Mouse (Mus musculus): Measurements from ENCODE around the gene Hoxa6. TPM values are rescaled to one million over a fixed set of nuclear protein-coding genes. Genes with fewer than 3 reads are reported as not detected.

Gene Hoxa6
- total and polyA plus RNA-seq, 3 experiments = not detected

DNA sequence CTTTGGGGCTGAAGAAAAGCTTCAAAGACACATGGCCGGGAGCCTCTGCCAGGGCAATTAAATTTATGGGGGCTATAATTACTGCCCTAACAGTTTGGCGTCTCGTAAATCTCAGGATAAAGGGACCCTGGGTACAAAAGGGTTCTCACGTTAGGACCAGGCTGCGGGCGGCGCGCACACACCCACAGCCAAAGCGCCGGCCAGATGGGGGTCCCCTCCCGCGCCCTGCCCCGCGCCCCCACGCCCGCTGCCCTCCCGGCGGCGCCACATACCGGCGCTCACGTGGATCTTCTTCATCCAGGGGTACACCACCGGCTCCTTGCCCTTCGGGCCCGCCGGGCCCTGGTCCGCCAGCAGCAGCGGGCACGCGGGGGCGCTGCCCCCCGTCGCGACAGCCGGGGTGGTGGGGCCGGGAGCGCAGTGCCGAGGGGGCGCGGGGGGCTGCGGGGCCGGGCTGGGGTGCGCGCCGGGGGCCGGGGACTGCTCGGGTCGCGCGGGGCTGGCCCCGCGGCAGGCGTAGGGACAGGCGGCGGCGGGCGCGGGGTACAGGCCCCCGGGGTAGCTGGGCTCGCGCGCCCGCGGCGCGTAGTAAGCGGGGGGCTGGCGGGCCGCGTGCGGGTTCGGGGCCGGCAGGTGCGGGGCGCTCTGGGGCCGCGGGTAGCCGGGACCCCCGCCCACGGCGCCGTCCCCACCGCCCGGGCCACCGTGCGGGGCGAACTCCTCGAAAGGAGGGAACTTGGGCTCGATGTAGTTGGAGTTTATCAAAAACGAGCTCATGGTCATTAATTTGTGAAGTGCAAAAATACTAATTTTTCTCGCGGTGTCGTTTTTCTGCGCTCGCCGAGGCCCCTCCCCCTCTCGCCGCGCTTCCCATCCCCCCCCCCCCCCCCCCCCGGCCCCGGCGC is 17.4 kb downstream of the Hoxa6 start, which contains the start of gene Hoxa4:
Hoxa4 (minus strand) TSS at position 848 of the 905 bp plus-strand sequence.
- Histone ChIP-seq H3K4me3 (ENCODE audit: control insufficient read depth in 1 of 2, insufficient read depth in 1 of 2, low read depth in 2 of 2, low read length in 2 of 2) (no peak within 1 kb of the TSS), H3K27ac (ENCODE audit: control insufficient read depth, low read depth, low read length) (no peak within 1 kb of the TSS), H3K27me3 (ENCODE audit: control insufficient read depth in 1 of 2, insufficient read depth in 2 of 2, low read length in 2 of 2) (no peaks in the 10 kb centered on the region)

DNA sequence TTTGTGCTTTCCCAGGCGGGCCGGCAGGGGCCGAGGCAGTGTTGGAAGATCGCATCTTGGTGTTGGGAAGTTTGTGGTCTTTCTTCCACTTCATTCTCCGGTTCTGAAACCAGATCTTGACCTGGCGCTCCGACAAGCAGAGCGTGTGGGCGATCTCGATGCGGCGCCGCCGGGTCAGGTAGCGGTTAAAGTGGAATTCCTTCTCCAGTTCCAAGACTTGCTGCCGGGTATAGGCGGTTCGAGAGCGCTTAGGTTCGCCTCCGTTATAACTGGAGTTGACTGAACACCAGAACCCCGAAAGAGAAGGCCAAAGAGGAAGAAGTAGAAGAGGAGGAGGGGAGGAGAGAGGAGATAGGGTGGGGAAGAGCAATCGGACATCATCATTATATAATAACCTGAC is 18.1 kb downstream of the Hoxa6 start:
- H3K4me3 ChIP-seq (ENCODE audit: control insufficient read depth in 1 of 2, insufficient read depth in 1 of 2, low read depth in 2 of 2, low read length in 2 of 2) = no peak overlapping the region
- no peak overlapping the region for H3K27ac ChIP-seq (ENCODE audit: control insufficient read depth, low read depth, low read length)
- TF ChIP-seq POLR2AphosphoS5 (IDR thresholded peaks at IDR 0.05; ENCODE audit: borderline replicate concordance, low read depth, low read length) = no peak
- TF ChIP-seq TAL1 (IDR thresholded peaks at IDR 0.05; ENCODE audit: low read length) = no peak
- H3K9me3 ChIP-seq (replicated peaks; ENCODE audit: insufficient read depth, low read length) = no peaks in the 10 kb centered on the region
- H3K79me2 ChIP-seq (ENCODE audit: control insufficient read depth, insufficient read depth, low read length, poor library complexity) = no peaks in the 10 kb centered on the region
- H3K36me3 ChIP-seq (ENCODE audit: control insufficient read depth in 1 of 2, insufficient read depth in 2 of 2, low read length in 2 of 2) = no peaks in the 10 kb centered on the region
- H3K27me3 ChIP-seq (ENCODE audit: control insufficient read depth in 1 of 2, insufficient read depth in 2 of 2, low read length in 2 of 2) = no peaks in the 10 kb centered on the region
- DNase-seq (ENCODE audit: low read depth, low spot score) = no peak
- no peak overlapping the region for H3K9ac ChIP-seq (ENCODE audit: control insufficient read depth, low read depth, low read length, poor library complexity, severe bottlenecking)
- no peaks in the 10 kb centered on the region for H3K4me1 ChIP-seq (ENCODE audit: control insufficient read depth in 1 of 2, insufficient read depth in 2 of 2, low read length in 2 of 2)

More for the DNA sequence above, 17.4 kb downstream of the Hoxa6 start, which contains the start of gene Hoxa4:
- TF ChIP-seq ZC3H11A (IDR thresholded peaks at IDR 0.05; ENCODE audit: low read depth, low read length) (no peak), TCF12 (IDR thresholded peaks at IDR 0.05; ENCODE audit: low read depth, low read length) (no peak), CHD1 (IDR thresholded peaks at IDR 0.05; ENCODE audit: low read depth, low read length) (no peak)
- Histone ChIP-seq H3K36me3 (ENCODE audit: control insufficient read depth in 1 of 2, insufficient read depth in 2 of 2, low read length in 2 of 2) (no peaks in the 10 kb centered on the region), H3K4me1 (ENCODE audit: control insufficient read depth in 1 of 2, insufficient read depth in 2 of 2, low read length in 2 of 2) (no peaks in the 10 kb centered on the region), H3K9ac (ENCODE audit: control insufficient read depth, low read depth, low read length, poor library complexity, severe bottlenecking) (no peak within 1 kb of the TSS), H3K9me3 (replicated peaks; ENCODE audit: insufficient read depth, low read length) (no peaks in the 10 kb centered on the region), H3K79me2 (ENCODE audit: control insufficient read depth, insufficient read depth, low read length, poor library complexity) (no peaks in the 10 kb centered on the region)
- DNase-seq (ENCODE audit: low read depth, low spot score) = no peak

DNA sequence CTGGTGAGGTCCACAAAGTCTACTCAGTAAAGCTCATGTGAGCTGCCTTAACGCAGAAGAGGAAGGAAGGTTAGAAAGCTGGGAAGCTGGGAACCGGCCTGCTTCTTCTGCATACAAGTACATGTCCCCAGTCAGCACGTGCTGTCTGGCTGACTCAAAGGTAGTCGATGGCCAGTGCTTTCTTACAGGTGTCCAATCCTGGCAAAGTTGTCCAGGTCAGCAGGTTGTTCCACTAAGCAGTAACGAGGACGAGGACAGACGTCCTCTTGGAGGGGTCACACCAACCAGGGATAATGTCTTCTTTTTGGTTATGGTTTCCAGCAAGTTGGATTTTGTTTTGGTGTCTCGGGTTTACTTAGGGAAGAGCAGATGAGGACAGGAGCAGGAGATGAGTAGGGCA is 18.6 kb downstream of the Hoxa6 start:
- Histone ChIP-seq H3K79me2 (ENCODE audit: control insufficient read depth, insufficient read depth, low read length, poor library complexity) (no peaks in the 10 kb centered on the region), H3K9ac (ENCODE audit: control insufficient read depth, low read depth, low read length, poor library complexity, severe bottlenecking) (no peak overlapping the region), H3K36me3 (ENCODE audit: control insufficient read depth in 1 of 2, insufficient read depth in 2 of 2, low read length in 2 of 2) (no peaks in the 10 kb centered on the region), H3K4me3 (ENCODE audit: control insufficient read depth in 1 of 2, insufficient read depth in 1 of 2, low read depth in 2 of 2, low read length in 2 of 2) (no peak overlapping the region), H3K27ac (ENCODE audit: control insufficient read depth, low read depth, low read length) (no peak overlapping the region), H3K4me1 (ENCODE audit: control insufficient read depth in 1 of 2, insufficient read depth in 2 of 2, low read length in 2 of 2) (no peaks in the 10 kb centered on the region), H3K9me3 (replicated peaks; ENCODE audit: insufficient read depth, low read length) (no peaks in the 10 kb centered on the region), H3K27me3 (ENCODE audit: control insufficient read depth in 1 of 2, insufficient read depth in 2 of 2, low read length in 2 of 2) (no peaks in the 10 kb centered on the region)
- no peak for DNase-seq (ENCODE audit: low read depth, low spot score)
- TF ChIP-seq USF2 (IDR thresholded peaks at IDR 0.05; ENCODE audit: borderline replicate concordance in 1 of 2, insufficient read depth in 1 of 2, low read depth in 1 of 2, low read length in 2 of 2) = no peak
- no peak for TF ChIP-seq GATA1 (IDR thresholded peaks at IDR 0.05; ENCODE audit: low read depth, low read length)
- TF ChIP-seq MXI1 (IDR thresholded peaks at IDR 0.05; ENCODE audit: low read depth, low read length) = no peak
- no peak for TF ChIP-seq HCFC1 (IDR thresholded peaks at IDR 0.05; ENCODE audit: low read depth, low read length)
- TF ChIP-seq KAT2A (conservative IDR thresholded peaks at IDR 0.05; ENCODE audit: low read depth, low read length) = no peak
- no peak for TF ChIP-seq CTCF (IDR thresholded peaks at IDR 0.05 in 2 of 3, conservative IDR thresholded peaks at IDR 0.05 in 1 of 3; ENCODE audit: control insufficient read depth in 1 of 3, insufficient read depth in 1 of 3, low read depth in 2 of 3, low read length in 3 of 3, poor library complexity in 1 of 3, severe bottlenecking in 1 of 3)
- TF ChIP-seq SIN3A (IDR thresholded peaks at IDR 0.05; ENCODE audit: low read length) = no peak
- no peak for TF ChIP-seq RAD21 (IDR thresholded peaks at IDR 0.05; ENCODE audit: low read depth, low read length)
- TF ChIP-seq E2F4 (IDR thresholded peaks at IDR 0.05; ENCODE audit: borderline replicate concordance, low read depth, low read length) = no peak
- TF ChIP-seq POLR2AphosphoS2 (IDR thresholded peaks at IDR 0.05; ENCODE audit: low read length) = no peak

All from MEL (cell line).